Mouse (Mus musculus) erythroblast, embryonic 14.5 days (primary cell): Measurements from ENCODE around the gene Zfp1.

ENCODE experiments used
- GATA1 ChIP-seq: IDR thresholded peaks from 2 replicates; pipeline ENCODE4 v1.6.1; 2012; ENCODE audit warnings: low read length, inconsistent platforms, mixed read lengths
- TAL1 ChIP-seq: IDR thresholded peaks from 3 replicates; pipeline ENCODE4 v1.6.1; 2012; ENCODE audit warnings: low read length, inconsistent platforms, mixed read lengths

DNA sequence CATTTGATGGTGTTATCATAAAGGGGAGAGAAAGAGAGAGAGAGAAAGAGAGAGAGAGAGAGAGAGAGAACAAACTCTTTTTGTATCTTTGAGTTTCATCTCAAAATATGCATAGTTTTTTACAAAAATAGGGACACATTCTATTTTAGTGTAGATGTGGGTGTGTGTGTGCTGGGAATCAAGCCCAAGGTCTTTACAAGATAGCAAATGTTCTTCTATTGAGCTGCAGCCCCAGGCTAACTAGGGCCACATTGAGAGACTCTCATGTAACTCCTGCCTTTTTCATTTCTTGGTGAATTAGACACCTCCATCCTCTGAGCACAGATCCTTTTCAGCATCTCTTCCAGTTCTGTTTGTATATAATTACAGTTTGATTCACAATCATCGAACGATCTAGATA is 2.1 kb upstream of the Zfp1 start:
- TF ChIP-seq GATA1 (no peak), TAL1 (no peak)
